Mouse (Mus musculus) frontal cortex, postnatal 25 days (tissue): ENCODE measurements around the gene Omd.

ENCODE experiments used
- DNase-seq, 2 experiments: peaks; one replicate each; pipeline ENCODE4 v3.0.0; 2022; ENCODE audit warnings: low spot score in 2 of 2

Omd gene

DNA sequence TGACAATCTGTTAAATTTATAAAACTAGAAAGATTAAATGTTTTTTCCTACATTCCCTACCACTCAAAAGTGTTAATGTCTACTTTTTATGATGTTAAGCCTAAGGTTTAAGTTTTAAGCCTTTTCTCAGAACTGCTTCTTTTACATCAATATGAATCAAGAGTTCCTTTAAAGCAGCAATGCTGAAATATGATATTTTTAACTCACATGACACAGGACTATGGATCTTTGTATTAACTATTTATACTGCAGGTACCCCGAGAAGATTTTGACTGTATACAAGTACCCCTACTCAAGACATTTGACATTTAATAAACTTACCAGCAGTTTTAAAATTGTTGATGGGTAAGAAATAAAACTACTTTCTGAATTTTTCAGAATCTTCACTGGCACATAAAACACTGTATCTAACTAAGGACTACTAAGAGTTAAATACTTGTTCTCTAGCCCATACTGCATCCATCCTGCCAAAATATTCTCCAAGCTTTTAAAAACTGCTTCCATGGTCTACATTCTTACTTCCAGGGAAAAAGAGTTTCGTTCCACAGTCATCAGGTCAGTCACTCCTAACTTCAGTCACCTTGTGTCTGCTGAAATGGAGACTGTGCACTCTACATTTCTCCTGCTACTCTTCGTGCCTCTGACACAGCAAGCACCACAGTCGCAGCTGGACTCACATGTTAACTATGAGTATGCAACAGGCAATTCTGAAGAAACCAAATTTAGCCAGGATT lies 26.5 kb downstream of the Omd start:
- DNase-seq, result no peak

DNA sequence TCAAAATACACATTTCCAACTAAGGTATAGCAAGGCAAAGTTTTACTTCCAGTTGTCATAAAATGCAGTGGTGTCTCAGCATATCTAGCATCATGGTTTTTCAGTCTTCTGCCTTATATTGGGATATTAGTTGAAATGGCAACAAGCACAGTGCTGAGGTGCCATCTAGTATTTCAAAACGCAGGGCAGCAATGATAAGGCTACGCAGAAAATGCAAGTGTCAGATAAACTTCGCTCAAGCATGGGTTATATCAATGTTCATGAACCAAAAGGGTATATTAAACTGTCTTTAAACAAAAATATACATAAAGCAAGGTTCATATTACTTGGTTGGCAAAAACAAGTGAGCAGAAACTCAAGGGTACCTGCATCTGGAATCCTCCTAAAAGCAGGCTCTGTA lies 34.8 kb downstream of the Omd start:
- no peak for DNase-seq

DNA sequence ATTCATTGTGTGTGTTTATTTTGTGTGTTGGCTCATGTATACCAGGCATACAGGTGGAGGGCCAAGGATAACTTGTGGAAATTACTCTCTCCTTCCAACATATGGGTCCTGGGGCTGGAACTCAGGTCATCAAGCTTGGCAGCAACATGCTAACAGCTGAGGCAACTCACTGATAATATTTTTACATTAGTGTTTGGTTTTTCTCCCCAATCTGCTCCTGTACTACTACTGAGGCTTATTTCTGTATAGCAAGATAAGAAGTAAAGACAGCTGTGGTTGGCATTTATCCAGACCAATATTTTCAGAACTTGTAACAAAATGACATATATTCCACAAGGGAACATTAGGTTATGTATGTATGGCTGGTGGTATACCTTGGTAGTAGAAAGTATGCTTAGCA lies 36.1 kb downstream of the Omd start:
- no peak for DNase-seq

DNA sequence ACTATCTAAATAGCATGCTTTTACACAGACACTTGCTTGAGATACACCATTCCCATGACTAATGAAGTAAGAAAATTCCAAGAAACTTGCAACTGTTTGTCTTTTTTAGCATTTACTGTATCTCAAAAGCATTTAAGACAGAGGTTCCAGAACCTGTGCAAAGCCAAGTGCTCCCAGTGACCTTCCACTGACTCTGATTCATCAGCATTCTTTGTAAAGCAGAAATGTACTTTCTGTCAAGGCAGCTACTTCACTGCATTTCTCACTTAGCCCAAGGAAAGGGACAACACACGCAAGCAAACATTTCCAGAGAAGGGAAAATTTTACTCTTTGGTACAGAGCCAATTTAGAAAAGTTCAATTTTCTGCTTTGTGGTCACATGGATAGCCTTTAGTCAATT lies 41.0 kb downstream of the Omd start:
- no peak for DNase-seq

DNA sequence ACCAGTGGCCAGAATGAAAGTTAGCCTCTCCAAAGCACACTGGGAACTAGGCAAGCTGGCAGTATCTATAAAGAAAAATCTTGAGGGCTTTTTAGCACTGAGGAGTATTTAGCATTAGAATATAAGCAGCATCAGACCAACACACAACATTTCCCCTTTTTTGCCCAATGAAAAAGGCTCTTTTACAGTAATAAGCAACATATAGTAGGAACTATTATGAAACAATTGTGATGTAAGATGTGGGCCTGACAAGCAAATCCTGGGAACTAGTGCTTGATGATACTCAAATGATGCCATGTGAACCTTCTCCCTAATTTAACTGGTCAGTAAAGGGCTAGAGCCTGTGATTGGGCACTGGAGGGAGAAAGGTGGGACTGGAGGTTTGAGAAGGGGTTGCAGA lies 45.9 kb downstream of the Omd start:
- DNase-seq, result no peak

DNA sequence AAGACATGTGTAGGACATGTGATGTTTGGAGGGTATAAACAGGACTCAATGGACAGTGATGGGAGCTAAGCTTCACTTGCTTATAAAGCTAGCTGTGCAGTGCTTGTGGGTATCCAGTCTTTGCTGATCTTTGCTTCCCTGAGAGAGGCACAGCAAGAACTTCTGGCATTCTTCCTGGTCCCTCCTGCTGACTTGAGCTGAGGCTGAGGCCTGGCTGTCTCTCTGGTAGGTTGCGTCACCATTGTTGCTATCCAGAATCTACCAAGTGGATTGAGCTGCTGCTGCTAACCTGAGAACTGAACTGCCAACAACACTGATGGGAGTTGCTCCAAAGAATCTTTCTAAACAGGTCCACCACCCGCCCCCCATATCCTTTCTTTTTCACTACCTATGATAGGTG lies 46.8 kb downstream of the Omd start:
- no peak for DNase-seq

DNA sequence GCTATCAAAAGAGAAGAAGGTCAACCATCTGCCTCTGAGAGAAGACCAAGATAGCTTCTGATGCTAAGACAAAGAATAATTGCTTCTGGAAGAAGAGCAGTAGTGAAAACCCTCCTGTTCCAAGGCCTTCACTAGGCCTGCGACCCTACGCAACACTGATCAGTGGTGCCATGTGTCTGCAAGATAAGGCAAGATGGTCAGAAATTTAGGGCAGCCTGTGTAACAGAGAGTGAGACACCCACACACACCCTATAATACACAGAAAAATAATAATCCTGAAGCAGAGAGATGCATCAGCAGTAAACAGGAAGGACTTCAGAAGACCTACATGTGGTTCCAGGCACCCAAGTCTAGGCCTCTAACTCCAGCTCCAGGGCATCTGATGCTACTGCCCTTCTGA lies 57.7 kb downstream of the Omd start:
- no peak for DNase-seq
